ENCODE assay signal across 8 mouse cellular contexts in genomic region chr17:84140822-84141507, GRCm38 (mm10). TPM values are rescaled to one million over a fixed set of nuclear protein-coding genes. Genes with fewer than 3 reads are reported as not detected.
DNase-seq lines count a peak whose midpoint lies in the region; ATAC-seq and TF ChIP-seq lines count a peak whose summit lies in the region.

No protein-coding gene starts in this region.

- no peak overlapping the region for H3K9ac ChIP-seq in midbrain, embryonic 16.5 days (ENCODE audit: low read depth, low read length)
- H3K9ac ChIP-seq in heart, embryonic 12.5 days, result no peak overlapping the region
- no peak overlapping the region for H3K9ac ChIP-seq in limb, embryonic 14.5 days (ENCODE audit: low read depth, low read length, severe bottlenecking)
- no peak overlapping the region for H3K9ac ChIP-seq in stomach, embryonic 14.5 days (replicated peaks; ENCODE audit: low read depth, low read length)

- H3K36me3 ChIP-seq in midbrain, embryonic 10.5 days, result no peaks in the 10 kb centered on the region
- no peaks in the 10 kb centered on the region for H3K36me3 ChIP-seq in midbrain, embryonic 16.5 days (ENCODE audit: control insufficient read depth, insufficient read depth, low read length)
- no peaks in the 10 kb centered on the region for H3K36me3 ChIP-seq in heart, embryonic 12.5 days
- H3K36me3 ChIP-seq in limb, embryonic 14.5 days (ENCODE audit: control insufficient read depth, insufficient read depth, low read length), result no peaks in the 10 kb centered on the region
- no peaks in the 10 kb centered on the region for H3K36me3 ChIP-seq in stomach, embryonic 14.5 days (ENCODE audit: control insufficient read depth, insufficient read depth, low read length)

- no peak for ATAC-seq in midbrain, embryonic 16.5 days
- ATAC-seq in heart, embryonic 12.5 days (ENCODE audit: insufficient number of reproducible peaks, low FRiP score), result peak; percentile 54
- no peak for ATAC-seq in limb, embryonic 14.5 days (ENCODE audit: low FRiP score, low read depth)
- no peak for ATAC-seq in stomach, embryonic 14.5 days (ENCODE audit: insufficient number of reproducible peaks, insufficient read depth, low FRiP score, low read depth)

- H3K4me1 ChIP-seq in midbrain, embryonic 10.5 days, result peaks cover 39% of the 10 kb centered on the region
- H3K4me1 ChIP-seq in midbrain, embryonic 16.5 days (ENCODE audit: control insufficient read depth, insufficient read depth, low read length), result no peaks in the 10 kb centered on the region
- peaks cover 63% of the 10 kb centered on the region for H3K4me1 ChIP-seq in heart, embryonic 12.5 days (replicated peaks)
- peaks cover 45% of the 10 kb centered on the region for H3K4me1 ChIP-seq in limb, embryonic 14.5 days (ENCODE audit: control insufficient read depth, insufficient read depth, low read length)
- H3K4me1 ChIP-seq in stomach, embryonic 14.5 days (ENCODE audit: control insufficient read depth, insufficient read depth, low read length), result peaks cover 30% of the 10 kb centered on the region

- H3K4me2 ChIP-seq in midbrain, embryonic 16.5 days (ENCODE audit: low read length), result no peak overlapping the region
- no peak overlapping the region for H3K4me2 ChIP-seq in heart, embryonic 12.5 days
- H3K4me2 ChIP-seq in limb, embryonic 14.5 days (replicated peaks; ENCODE audit: low read depth, low read length, severe bottlenecking), result no peak overlapping the region
- H3K4me2 ChIP-seq in stomach, embryonic 14.5 days (replicated peaks; ENCODE audit: low read depth, low read length), result no peak overlapping the region

- no peak for TF ChIP-seq POLR2A in limb, embryonic 14.5 days (IDR thresholded peaks at IDR 0.05; ENCODE audit: borderline replicate concordance, extremely low read depth, insufficient read depth, insufficient read length)

- 80% methylated on average over 10 of the region's 10 CpGs for WGBS in midbrain, embryonic 10.5 days
- WGBS in midbrain, embryonic 16.5 days, result 77% methylated on average over 10 of the region's 10 CpGs
- WGBS in heart, embryonic 12.5 days, result 50% methylated on average over 10 of the region's 10 CpGs
- 70% methylated on average over 10 of the region's 10 CpGs for whole genome bisulfite sequencing in limb, embryonic 14.5 days
- 42% methylated on average over 10 of the region's 10 CpGs for WGBS in stomach, embryonic 14.5 days

- no peaks in the 10 kb centered on the region for H3K9me3 ChIP-seq in midbrain, embryonic 10.5 days (replicated peaks)
- no peaks in the 10 kb centered on the region for H3K9me3 ChIP-seq in midbrain, embryonic 16.5 days (replicated peaks; ENCODE audit: control insufficient read depth, low read length, poor library complexity, severe bottlenecking)
- no peaks in the 10 kb centered on the region for H3K9me3 ChIP-seq in heart, embryonic 12.5 days (replicated peaks)
- no peaks in the 10 kb centered on the region for H3K9me3 ChIP-seq in limb, embryonic 14.5 days (ENCODE audit: control insufficient read depth, low read length)
- H3K9me3 ChIP-seq in stomach, embryonic 14.5 days (ENCODE audit: control insufficient read depth, low read depth, low read length), result no peaks in the 10 kb centered on the region

- peaks cover 15% of the 10 kb centered on the region for H3K27me3 ChIP-seq in midbrain, embryonic 10.5 days (ENCODE audit: low read depth, poor library complexity, severe bottlenecking)
- H3K27me3 ChIP-seq in midbrain, embryonic 16.5 days (ENCODE audit: control insufficient read depth, insufficient read depth, low read depth, low read length), result no peaks in the 10 kb centered on the region
- H3K27me3 ChIP-seq in heart, embryonic 12.5 days (replicated peaks), result peaks cover 2% of the 10 kb centered on the region
- no peaks in the 10 kb centered on the region for H3K27me3 ChIP-seq in limb, embryonic 14.5 days (ENCODE audit: control insufficient read depth, insufficient read depth, low read length)
- H3K27me3 ChIP-seq in stomach, embryonic 14.5 days (ENCODE audit: control insufficient read depth, insufficient read depth, low read length), result no peaks in the 10 kb centered on the region

- no peak for DNase-seq in midbrain, embryonic 10.5 days (ENCODE audit: low spot score)
- no peak for DNase-seq in limb, embryonic 14.5 days (ENCODE audit: low spot score)
- DNase-seq in thymus, postnatal 25 days, result no peak
- no peak for DNase-seq in right cerebral cortex, postnatal 14 days
- DNase-seq in cerebellum, adult 8-10 months, result no peak

- peak overlapping the region; percentile 58 for H3K27ac ChIP-seq in midbrain, embryonic 10.5 days (replicated peaks)
- no peak overlapping the region for H3K27ac ChIP-seq in midbrain, embryonic 16.5 days (ENCODE audit: low read length)
- peak overlapping the region; percentile 79 for H3K27ac ChIP-seq in heart, embryonic 12.5 days (ENCODE audit: poor library complexity, severe bottlenecking)
- peak overlapping the region; percentile 2; the same call in 1 of the 2 replicates for H3K27ac ChIP-seq in limb, embryonic 14.5 days (replicated peaks; ENCODE audit: low read depth, low read length)
- peak overlapping the region; percentile 75 for H3K27ac ChIP-seq in stomach, embryonic 14.5 days (ENCODE audit: low read length)

- H3K4me3 ChIP-seq in midbrain, embryonic 10.5 days, result no peak overlapping the region
- H3K4me3 ChIP-seq in midbrain, embryonic 16.5 days (ENCODE audit: low read depth, low read length), result no peak overlapping the region
- H3K4me3 ChIP-seq in heart, embryonic 12.5 days, result no peak overlapping the region
- H3K4me3 ChIP-seq in limb, embryonic 14.5 days (replicated peaks; ENCODE audit: low read length), result no peak overlapping the region
- no peak overlapping the region for H3K4me3 ChIP-seq in stomach, embryonic 14.5 days (ENCODE audit: low read depth, low read length)

RNA-seq across cellular contexts. Expression of gene Zfp36l2, which starts 46.8 kb away (rescaled TPM):
- 7.8 and 8.1 TPM in 2 replicates for polyA plus RNA-seq in midbrain, embryonic 10.5 days (2016; fragmentation: Nextera tagmentation; extraction: Ambion mirVana)
- polyA plus RNA-seq in midbrain, embryonic 16.5 days (2015; fragmentation: Nextera tagmentation; extraction: Ambion mirVana), result 3.1 and 3.6 TPM in 2 replicates
- 10.3 and 10.5 TPM in 2 replicates for polyA plus RNA-seq in heart, embryonic 12.5 days (2016; fragmentation: Nextera tagmentation; extraction: Ambion mirVana)
- polyA plus RNA-seq in limb, embryonic 14.5 days (2012; rRNA removed), result 80.1 and 113 TPM in 2 replicates
- 30.9 and 32.6 TPM in 2 replicates for polyA plus RNA-seq in limb, embryonic 14.5 days (2014; fragmentation: Nextera tagmentation; extraction: Ambion mirVana)
- polyA plus RNA-seq in stomach, embryonic 14.5 days (2014; fragmentation: Nextera tagmentation; extraction: Ambion mirVana), result 31.2 and 33.2 TPM in 2 replicates
